Mouse (Mus musculus): ENCODE measurements around the gene Zfp710.

Zfp710 gene

GRCm38 (mm10) chr7:80057781-80058180 is 33.2 kb downstream of the Zfp710 start:
- DNase-seq (ENCODE audit: low spot score in 2 of 2): no peak

DNA sequence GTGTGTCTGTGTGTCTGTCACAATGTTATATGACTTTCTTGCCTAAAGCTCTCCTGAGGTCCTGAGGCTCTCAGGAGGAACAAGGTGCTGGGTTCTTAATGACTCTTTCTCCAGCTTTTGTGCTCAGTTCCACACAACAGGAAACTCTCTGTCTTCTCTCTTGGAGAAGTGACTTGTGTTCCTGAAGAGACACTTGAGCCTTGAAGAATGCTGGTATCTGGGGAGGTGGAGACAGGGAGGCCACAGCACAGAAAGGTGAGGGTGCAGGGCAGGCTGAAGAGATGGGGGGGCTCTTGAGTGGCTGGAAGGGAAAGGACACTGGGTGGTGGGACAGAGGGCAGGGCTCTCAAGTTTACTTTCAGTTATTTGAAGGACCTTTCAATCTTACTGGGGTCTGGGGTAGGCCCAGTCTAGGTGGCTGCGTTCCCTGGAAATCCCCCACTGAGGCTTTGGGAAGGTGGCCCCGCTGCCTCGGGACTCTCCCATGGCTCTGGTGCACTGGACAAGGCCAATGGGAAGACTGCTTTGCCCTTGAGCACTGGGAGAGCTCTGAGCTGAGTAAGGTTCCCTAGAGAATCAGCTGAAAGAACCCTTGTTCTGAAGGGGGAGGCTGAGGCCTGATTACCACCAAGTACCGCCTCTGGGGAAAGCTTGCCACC is 33.9 kb downstream of the Zfp710 start:
- no peak for DNase-seq (ENCODE audit: low spot score in 2 of 2)

GRCm38 (mm10) chr7:80059064-80059838 is 34.6 kb downstream of the Zfp710 start:
- DNase-seq (ENCODE audit: low spot score in 2 of 2): no peak

GRCm38 (mm10) chr7:80060012-80060778 is 35.6 kb downstream of the Zfp710 start:
- DNase-seq (ENCODE audit: low spot score in 2 of 2): no peak

DNA sequence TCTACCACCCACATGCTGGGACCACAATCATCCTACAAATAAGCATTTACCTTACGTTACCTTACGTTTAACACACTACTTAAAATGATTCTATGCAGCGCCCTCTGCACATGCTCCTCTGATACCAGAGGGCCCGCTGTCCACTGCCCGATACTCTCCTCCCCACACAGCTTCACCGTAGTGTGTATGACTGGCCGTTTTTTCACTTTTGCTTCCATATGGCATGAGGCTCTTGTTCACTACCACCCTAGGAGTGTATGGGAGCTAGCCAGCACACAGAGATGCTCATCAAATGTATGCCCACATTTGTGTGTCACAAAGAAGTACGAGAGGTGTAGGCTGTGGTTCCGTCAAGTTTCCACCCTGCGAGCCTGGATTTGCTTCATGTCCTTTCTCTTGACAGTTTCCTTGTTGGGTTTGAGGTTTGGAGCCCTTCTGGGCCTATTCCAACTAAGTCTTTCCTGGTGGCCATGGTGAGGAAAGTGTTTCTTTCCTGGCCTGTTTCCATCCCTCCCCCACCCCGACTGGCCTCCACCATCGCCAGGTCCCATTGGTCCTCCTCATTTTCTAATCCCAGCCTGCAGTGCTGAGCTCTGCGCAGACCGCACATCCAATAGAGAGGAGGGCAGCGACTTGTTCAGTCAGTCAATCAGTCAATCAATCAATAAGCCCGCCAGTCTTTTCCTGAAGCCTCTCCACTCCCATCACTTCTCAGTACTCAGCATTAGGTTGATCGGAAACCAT is 37.6 kb downstream of the Zfp710 start:
- DNase-seq (ENCODE audit: low spot score in 2 of 2): no peak

DNA sequence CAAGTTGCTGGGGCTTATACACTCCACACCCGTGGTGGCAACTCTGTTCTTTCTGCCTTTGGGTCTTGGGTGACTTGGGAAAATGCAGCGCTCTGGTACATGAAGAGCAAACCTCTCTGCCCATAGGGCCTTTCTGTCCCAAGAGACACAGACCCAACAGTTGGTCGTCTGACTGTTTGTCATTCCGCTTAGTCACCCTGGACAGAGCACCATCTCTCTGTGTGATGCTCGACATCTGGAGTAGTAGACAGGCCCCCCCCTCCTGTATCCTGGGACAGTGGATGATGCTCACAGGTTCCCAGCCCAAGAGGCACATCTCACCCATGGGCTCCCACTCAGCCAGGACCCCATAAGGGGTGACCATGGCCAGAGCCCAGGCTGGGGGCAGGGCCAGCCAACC is 38.6 kb downstream of the Zfp710 start:
- DNase-seq (ENCODE audit: low spot score in 2 of 2): no peak

DNA sequence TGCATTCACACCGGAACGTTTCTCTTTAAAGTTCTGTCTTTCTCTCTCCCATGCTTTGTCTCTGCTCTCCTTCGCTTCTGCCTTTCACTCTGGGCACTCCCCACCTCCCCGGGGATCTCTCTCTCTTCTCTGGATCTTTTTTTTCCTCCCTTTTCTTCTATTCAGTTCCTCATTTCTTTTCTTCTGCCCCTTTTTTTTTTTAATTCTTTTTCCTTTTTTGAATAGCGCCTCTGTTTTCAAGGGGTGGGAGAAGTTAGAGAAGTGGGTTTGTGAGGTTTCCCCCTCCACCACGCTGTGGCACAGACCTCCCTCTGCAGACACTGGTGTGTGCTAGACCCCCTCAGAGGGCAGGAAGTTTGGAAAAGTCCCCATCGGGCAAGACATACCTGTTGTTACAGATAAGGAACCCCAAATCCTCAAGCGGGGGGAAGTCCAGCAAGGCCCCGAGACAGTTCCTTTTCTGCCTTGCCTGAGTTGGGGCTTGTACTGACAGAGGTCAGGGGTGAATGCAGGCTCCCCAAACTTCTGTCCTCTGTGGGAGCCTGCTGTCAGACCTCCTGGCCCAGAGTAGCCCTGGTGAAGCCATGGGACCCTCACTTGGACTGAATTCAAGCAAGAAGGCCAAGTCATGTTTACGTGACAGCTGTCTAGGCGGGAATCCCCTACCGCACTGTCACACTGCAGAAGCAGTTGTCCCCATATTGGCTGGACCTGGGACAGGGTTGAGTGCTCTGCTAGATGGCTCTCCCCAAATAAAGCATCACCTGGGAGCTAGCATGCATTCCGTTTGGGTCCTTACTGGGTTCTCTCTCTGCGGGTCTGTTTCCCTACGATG is 39.5 kb downstream of the Zfp710 start:
- no peak for DNase-seq (ENCODE audit: low spot score in 2 of 2)

- DNase-seq (ENCODE audit: low spot score in 2 of 2): no peak
Observed at GRCm38 (mm10) chr7:80065250-80065649, 40.6 kb downstream of the Zfp710 start.

DNA sequence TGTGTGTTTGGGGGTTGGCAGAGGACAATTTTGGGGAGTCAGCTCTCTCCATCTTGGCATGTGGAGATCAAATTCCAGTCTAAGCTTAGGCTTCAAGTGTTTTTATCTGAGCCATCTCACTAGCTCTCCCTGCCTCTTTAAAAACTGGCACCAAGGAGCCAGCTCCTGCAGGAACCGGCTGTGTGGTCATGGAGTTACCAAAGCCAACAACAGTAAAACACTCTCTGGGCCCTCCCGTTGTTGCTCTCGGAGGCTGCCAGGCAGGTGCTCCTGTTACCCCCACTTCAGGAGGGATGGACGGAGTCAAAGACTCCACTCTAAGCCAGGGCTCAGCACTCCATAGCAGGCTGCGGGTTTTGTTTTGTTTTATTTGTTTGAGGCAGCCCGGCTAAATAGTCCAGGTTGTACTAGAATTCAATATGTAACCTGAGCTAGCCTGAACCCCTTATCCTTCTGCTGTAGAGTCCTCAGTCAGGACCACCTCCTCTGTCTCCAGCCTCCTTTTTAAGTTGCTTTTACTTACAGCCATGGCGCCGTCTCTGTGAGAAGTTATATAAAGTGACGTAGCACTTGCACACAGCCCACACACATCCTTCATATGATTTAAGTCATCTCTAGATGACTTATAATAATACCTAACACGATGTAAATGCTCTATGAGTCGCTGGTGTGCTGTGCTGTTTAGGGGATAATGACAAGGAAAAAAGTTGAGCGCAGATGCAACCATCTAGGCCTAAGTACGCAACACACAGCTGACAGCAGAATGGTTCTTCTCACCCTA is 42.3 kb downstream of the Zfp710 start:
- DNase-seq (ENCODE audit: low spot score in 2 of 2): no peak

DNA sequence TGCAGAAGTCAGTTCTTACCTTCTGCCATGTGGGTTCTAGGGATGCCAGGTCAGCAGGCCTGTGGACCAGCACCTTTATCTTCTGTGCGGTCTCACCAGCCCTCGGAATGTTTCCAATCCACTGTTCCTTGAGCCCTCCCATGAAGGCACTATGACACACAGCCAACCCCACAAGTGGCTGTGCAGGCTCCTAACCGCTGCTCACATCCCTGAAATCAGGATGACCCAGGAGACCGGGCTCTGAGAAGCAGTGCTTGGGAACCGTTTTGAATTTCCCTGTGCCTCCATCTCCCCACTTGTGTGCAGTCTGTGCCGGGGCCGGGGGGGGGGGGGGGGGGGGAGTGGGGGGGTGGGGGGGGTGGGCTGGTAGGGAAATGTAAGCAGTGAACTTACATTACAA is 43.7 kb downstream of the Zfp710 start:
- no peak for DNase-seq (ENCODE audit: low spot score in 2 of 2)

GRCm38 (mm10) chr7:80069615-80070327 is 45.2 kb downstream of the Zfp710 start:
- DNase-seq (ENCODE audit: low spot score in 2 of 2): no peak

DNA sequence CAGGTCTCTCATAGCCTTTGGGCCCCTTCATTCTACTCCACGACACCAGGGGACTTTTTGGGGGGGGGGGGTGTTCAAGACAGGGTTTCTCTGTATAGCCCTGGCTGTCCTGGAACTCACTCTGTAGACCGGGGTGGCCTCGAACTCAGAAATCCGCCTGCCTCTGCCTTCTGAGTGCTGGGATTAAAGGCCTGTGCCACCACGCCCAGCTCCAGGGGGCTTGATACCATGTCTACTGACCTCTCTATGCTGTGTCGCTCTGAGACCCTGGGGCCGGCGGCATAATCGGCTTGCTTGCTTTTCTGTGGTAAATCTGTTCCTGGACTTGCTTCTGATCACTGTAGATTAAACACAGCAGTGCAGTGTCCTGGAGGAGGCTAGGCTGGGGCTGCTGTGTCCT is 46.6 kb downstream of the Zfp710 start:
- no peak for DNase-seq (ENCODE audit: low spot score in 2 of 2)

- DNase-seq (ENCODE audit: low spot score in 2 of 2): no peak
Observed at GRCm38 (mm10) chr7:80072297-80072696, 47.7 kb downstream of the Zfp710 start.

DNA sequence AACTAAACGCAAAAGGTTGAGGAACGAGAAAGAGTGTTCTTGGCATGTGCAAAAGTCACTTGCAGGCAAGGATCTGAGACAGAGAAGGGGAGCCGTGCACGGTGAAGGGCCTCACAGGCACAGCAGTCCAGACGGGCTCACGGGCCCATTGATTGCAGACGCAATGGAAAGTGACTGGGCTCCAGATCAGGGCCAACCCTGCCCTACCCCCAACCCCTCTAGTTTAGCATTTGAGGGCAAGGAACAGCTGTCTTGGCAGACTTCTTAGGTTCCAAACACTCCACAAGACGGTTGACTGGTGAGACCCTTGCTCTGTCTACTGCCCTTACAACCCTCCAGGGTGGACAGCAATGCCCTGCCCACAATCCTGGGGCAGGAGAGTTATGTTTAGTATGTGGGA is 48.9 kb downstream of the Zfp710 start:
- no peak for DNase-seq (ENCODE audit: low spot score in 2 of 2)

DNA sequence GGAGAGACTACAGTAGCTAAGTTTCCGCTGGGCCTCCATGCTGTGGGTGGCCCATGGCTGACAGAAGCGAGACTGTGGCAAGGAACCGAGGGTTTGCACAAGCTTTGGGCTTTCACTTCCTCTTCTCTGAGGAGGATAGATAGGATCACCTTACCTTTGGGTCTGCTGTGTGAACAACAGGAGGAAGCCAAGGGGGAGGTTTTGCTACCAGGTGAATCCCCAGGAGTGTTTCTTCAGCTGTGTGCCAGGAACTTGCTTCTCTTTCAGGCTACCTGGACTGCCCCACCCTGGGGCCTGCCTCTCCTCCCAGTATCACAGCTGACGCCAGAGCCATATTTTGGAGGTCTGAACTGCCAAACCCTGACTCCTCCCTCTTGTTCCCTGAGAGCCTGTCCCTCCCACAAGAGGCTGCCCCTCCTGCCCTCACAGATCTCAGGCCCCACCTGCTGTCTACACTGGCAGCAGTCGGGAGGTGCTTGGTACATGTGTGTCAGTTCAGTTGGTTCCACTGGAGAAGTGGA is 50.4 kb downstream of the Zfp710 start:
- no peak for DNase-seq (ENCODE audit: low spot score in 2 of 2)

DNA sequence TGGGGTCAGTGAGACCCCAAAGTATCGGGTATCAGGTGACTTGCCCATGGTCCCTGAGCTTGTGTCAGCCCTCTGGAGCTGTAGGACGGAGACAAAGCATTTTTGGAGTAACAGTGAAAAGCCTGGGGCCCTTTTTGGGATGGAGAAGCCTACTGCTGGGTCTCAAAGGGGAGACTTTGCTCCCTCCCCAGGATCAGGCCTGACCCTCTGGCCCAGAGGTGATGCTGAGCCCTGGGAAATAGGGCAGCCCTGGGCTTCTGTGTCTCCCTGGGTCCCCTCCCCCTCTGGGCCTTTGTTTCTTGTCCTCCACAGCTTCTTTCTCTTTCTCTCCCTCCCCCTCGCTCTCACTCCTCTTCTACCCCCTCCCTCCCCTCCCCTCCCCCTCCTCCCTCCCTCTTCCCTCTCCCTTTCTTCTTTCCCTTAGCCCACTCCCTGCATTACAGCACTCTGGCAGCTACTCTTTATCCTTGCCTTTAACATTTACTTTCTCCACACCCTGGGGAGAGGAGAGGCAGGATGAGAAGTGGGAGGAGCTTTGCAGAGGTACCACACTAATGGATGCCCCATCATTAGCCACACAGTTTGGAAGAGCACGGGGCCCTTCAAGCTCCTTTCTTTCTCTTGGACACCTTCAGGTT is 51.5 kb downstream of the Zfp710 start:
- DNase-seq (ENCODE audit: low spot score in 2 of 2): no peak

DNA sequence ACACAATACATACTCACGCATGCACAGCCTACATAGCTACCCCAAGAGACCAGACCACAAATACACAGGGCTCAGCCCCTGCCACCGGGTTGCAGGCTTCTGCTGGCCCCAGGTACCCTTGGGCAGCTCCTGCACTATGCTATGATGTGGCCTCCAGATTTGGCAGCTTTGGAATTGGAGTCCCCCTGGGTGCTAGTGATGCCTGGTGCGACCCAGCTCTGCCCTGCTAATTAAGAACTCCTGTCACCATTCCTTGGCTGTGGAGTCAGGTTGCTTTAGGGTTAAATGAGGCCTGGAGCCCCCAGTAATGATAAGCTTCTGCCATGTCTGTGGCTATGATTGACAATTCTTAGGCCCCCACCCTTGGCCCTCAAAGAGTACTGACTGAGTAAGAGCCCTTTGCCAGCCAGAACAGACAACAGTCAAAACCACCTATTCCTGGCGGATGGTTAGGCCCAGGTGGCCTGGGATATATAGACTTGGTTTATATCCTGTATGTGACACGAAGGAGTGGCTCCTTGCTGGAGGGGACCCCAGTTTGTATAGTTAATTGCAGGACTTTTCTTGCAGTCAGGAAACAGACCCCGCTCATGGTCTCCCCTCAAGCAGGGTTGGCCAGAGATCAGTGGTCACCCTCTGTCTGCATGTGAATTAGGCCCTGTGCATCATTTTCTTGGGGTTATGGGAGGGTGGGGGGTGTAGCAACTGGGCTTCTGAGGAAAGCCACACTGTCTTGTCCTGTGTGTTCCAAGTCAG is 52.5 kb downstream of the Zfp710 start:
- DNase-seq (ENCODE audit: low spot score in 2 of 2): no peak

DNA sequence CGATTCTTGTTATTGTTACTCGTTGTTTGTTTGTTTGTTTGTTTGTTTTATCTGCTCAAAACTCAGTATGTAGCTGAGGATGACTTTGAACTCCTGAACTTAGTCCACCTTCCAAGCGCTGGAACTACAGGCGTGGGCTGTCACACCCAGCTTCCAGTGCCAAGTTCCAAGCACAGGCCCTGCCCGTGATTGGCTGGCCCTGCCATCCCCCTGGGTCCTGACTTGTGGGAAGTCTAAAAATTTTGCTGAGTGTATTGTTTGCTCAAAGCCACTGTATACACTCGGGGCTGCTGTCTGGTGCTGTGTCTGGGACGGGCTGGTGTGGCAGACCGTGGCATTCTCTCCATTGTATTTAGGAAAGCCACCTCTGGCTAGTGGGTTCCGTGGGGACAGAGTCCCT is 53.2 kb downstream of the Zfp710 start:
- DNase-seq (ENCODE audit: low spot score in 2 of 2): no peak
